ENCODE assay signal across 26 mouse cellular contexts in genomic region chr8:11062348-11062946, GRCm38 (mm10). TPM values are rescaled to one million over a fixed set of nuclear protein-coding genes. Genes with fewer than 3 reads are reported as not detected.
DNase-seq lines count a peak whose midpoint lies in the region; ATAC-seq and TF ChIP-seq lines count a peak whose summit lies in the region.
"Had no signal": no experiment of that assay in that cellular context is flagged by ENCODE, and none has a peak within 500 bp of the region (broad histone marks: within the 10 kb centered on the region; RNA-seq: fewer than 3 reads in every experiment).

No protein-coding gene starts in this region.

- no peaks in the 10 kb centered on the region for H3K36me3 ChIP-seq in liver, embryonic 16.5 days (ENCODE audit: control insufficient read depth, insufficient read depth)
- H3K36me3 ChIP-seq in liver, embryonic 12.5 days: no peaks in the 10 kb centered on the region
- no peaks in the 10 kb centered on the region for H3K36me3 ChIP-seq in intestine, postnatal 0 days (ENCODE audit: control insufficient read depth, insufficient read depth)
- H3K36me3 ChIP-seq: embryonic facial prominence, embryonic 12.5 days; heart, embryonic 15.5 days; limb, embryonic 13.5 days; midbrain, embryonic 12.5 days; neural tube, embryonic 15.5 days; stomach, embryonic 15.5 days had no signal

- no peak overlapping the region for H3K27ac ChIP-seq in liver, embryonic 16.5 days (ENCODE audit: low read length)
- no peak overlapping the region for H3K27ac ChIP-seq in liver, embryonic 12.5 days
- peak overlapping the region; percentile 91 for H3K27ac ChIP-seq in intestine, postnatal 0 days (ENCODE audit: low read depth, low read length)
- H3K27ac ChIP-seq: embryonic facial prominence, embryonic 12.5 days; forebrain, embryonic 13.5 days; gastrocnemius, adult 2 months; heart, embryonic 15.5 days; hindbrain, embryonic 14.5 days; limb, embryonic 13.5 days; midbrain, embryonic 12.5 days; neural tube, embryonic 15.5 days; stomach, embryonic 15.5 days had no signal

- H3K27me3 ChIP-seq in liver, embryonic 16.5 days (ENCODE audit: control insufficient read depth, insufficient read depth, low read depth, low read length): no peaks in the 10 kb centered on the region
- peaks cover 13% of the 10 kb centered on the region; the same call in 1 of the 2 replicates for H3K27me3 ChIP-seq in liver, embryonic 12.5 days (replicated peaks)
- H3K27me3 ChIP-seq in intestine, postnatal 0 days (replicated peaks; ENCODE audit: control insufficient read depth, insufficient read depth, low read length): no peaks in the 10 kb centered on the region
- H3K27me3 ChIP-seq: embryonic facial prominence, embryonic 12.5 days; forebrain, embryonic 13.5 days; heart, embryonic 15.5 days; midbrain, embryonic 12.5 days; neural tube, embryonic 15.5 days; stomach, embryonic 15.5 days had no signal

- TF ChIP-seq CTCF in intestine, postnatal 0 days (IDR thresholded peaks at IDR 0.05; ENCODE audit: low read depth): no peak

- no peak overlapping the region for H3K4me2 ChIP-seq in liver, embryonic 16.5 days (ENCODE audit: low read depth, low read length)
- no peak overlapping the region for H3K4me2 ChIP-seq in liver, embryonic 12.5 days
- no peak overlapping the region for H3K4me2 ChIP-seq in intestine, postnatal 0 days (replicated peaks; ENCODE audit: low read depth)
- H3K4me2 ChIP-seq: embryonic facial prominence, embryonic 12.5 days; forebrain, embryonic 13.5 days; heart, embryonic 15.5 days; hindbrain, embryonic 14.5 days; limb, embryonic 13.5 days; midbrain, embryonic 12.5 days; neural tube, embryonic 15.5 days; stomach, embryonic 15.5 days had no signal

- peak; percentile 80 for ATAC-seq in liver, embryonic 16.5 days (ENCODE audit: low read depth)
- no peak for ATAC-seq in liver, embryonic 12.5 days
- peak; percentile 53 for ATAC-seq in intestine, postnatal 0 days
- ATAC-seq: forebrain, embryonic 13.5 days; inflammation-experienced regulatory T-cells, adult 6 months had no signal

- no peak overlapping the region for H3K4me3 ChIP-seq in liver, embryonic 16.5 days (ENCODE audit: low read depth, low read length)
- H3K4me3 ChIP-seq in liver, embryonic 12.5 days: no peak overlapping the region
- H3K4me3 ChIP-seq in intestine, postnatal 0 days (ENCODE audit: low read depth, low read length): no peak overlapping the region
- H3K4me3 ChIP-seq: embryonic facial prominence, embryonic 12.5 days; forebrain, embryonic 13.5 days; gastrocnemius, adult 2 months; heart, embryonic 15.5 days; limb, embryonic 13.5 days; midbrain, embryonic 12.5 days; neural tube, embryonic 15.5 days; stomach, embryonic 15.5 days had no signal

- WGBS in liver, embryonic 16.5 days (ENCODE audit: insufficient replicate concordance): 24% methylated on average over 3 of the region's 3 CpGs
- 39% methylated on average over 3 of the region's 3 CpGs for WGBS in liver, embryonic 12.5 days (ENCODE audit: insufficient replicate concordance)
- WGBS in intestine, postnatal 0 days: 17% methylated on average over 3 of the region's 3 CpGs

- no peaks in the 10 kb centered on the region for H3K4me1 ChIP-seq in liver, embryonic 16.5 days (ENCODE audit: control insufficient read depth, low read depth, low read length)
- H3K4me1 ChIP-seq in liver, embryonic 12.5 days: no peaks in the 10 kb centered on the region
- H3K4me1 ChIP-seq in intestine, postnatal 0 days (replicated peaks; ENCODE audit: control insufficient read depth, insufficient read depth, low read length): no peaks in the 10 kb centered on the region
- H3K4me1 ChIP-seq: embryonic facial prominence, embryonic 12.5 days; forebrain, embryonic 13.5 days; heart, embryonic 15.5 days; limb, embryonic 13.5 days; midbrain, embryonic 12.5 days had no signal

- DNase-seq in adrenal gland, adult 2 months: peak; percentile 27
- DNase-seq in adrenal gland, postnatal 36 days: no peak
- peak; percentile 65 for DNase-seq in adipocyte (ENCODE audit: low spot score)
- no peak for DNase-seq in thymus, postnatal 36 days
- no peak for DNase-seq in urinary bladder, postnatal 10 days (ENCODE audit: low spot score)
- DNase-seq: cerebellum, adult 11 months; cerebellum, postnatal 10 days; gastrocnemius, adult 2 months; heart, postnatal 36 days; kidney, adult 9 months; kidney, postnatal 14 days; lung, adult 18-20 months; right cerebral cortex, adult 18-20 months; thymus, postnatal 25 days had no signal

- H3K9me3 ChIP-seq in liver, embryonic 16.5 days (replicated peaks; ENCODE audit: control insufficient read depth, low read length): no peaks in the 10 kb centered on the region
- H3K9me3 ChIP-seq in liver, embryonic 12.5 days (replicated peaks): no peaks in the 10 kb centered on the region
- no peaks in the 10 kb centered on the region for H3K9me3 ChIP-seq in intestine, postnatal 0 days (ENCODE audit: control insufficient read depth)
- H3K9me3 ChIP-seq: embryonic facial prominence, embryonic 12.5 days; forebrain, embryonic 13.5 days; heart, embryonic 15.5 days; limb, embryonic 13.5 days; midbrain, embryonic 12.5 days; neural tube, embryonic 15.5 days; stomach, embryonic 15.5 days had no signal

- no peak overlapping the region for H3K9ac ChIP-seq in liver, embryonic 16.5 days (ENCODE audit: low read depth, low read length)
- H3K9ac ChIP-seq in liver, embryonic 12.5 days: no peak overlapping the region
- H3K9ac ChIP-seq in intestine, postnatal 0 days (ENCODE audit: low read depth, low read length): no peak overlapping the region
- H3K9ac ChIP-seq: embryonic facial prominence, embryonic 12.5 days; forebrain, embryonic 13.5 days; heart, embryonic 15.5 days; hindbrain, embryonic 14.5 days; limb, embryonic 13.5 days; midbrain, embryonic 12.5 days; neural tube, embryonic 15.5 days; stomach, embryonic 15.5 days had no signal

RNA-seq across cellular contexts. Expression of gene Irs2, which starts 54.2 kb away (rescaled TPM):
- total RNA-seq in adrenal gland, adult 2 months (2021): 10 to 100 TPM; 29.8 to 37.6 TPM
- 17.7 and 19.6 TPM in 2 replicates for polyA plus RNA-seq in adrenal gland, adult 2 months (2012; rRNA removed)
- total RNA-seq in adrenal gland, postnatal 36 days (2021): 10 to 100 TPM; 47.4 to 60.1 TPM
- 3.0 and 3.2 TPM in 2 replicates for polyA plus RNA-seq in liver, embryonic 16.5 days (2015; fragmentation: Nextera tagmentation; extraction: Ambion mirVana)
- 9.6 and 10.4 TPM in 2 replicates for polyA plus RNA-seq in liver, embryonic 12.5 days (2016; fragmentation: Nextera tagmentation; extraction: Ambion mirVana)
- 6.0 and 7.7 TPM in 2 replicates for polyA plus RNA-seq in intestine, postnatal 0 days (2015; fragmentation: Nextera tagmentation; extraction: Ambion mirVana)

Comparison
In these comparisons a context has a peak if more than half of its experiments do, and no peak if none do; other contexts are left out.
1. DNase-seq: peak in adrenal gland, adult 2 months (single experiment) and adipocyte (single experiment); none in adrenal gland, postnatal 36 days (0 of 2), thymus, postnatal 36 days (0 of 2) and urinary bladder, postnatal 10 days (single experiment).